Mouse (Mus musculus) heart, adult 18-20 months (tissue): ENCODE results near the gene Ccdc15. TPM values are rescaled to one million over a fixed set of nuclear protein-coding genes. Genes with fewer than 3 reads are reported as not detected.
"Not testable (repeated sequence)": the region's sequence is repeated elsewhere in the genome, so short reads cannot be mapped to it uniquely, and the experiment has no call there.

Experiments used
- DNase-seq, 2 experiments: peaks; one replicate each; pipeline ENCODE4 v3.0.0; 2021 to 2022; ENCODE audit warnings: mixed read lengths in 1 of 2
- total RNA-seq, 2 experiments: library from RNA; stranded (reverse); gene quantifications; 2 replicates each; pipeline ENCODE4 v1.2.3; 2021

The Ccdc15 gene
- total RNA-seq, 2 experiments from 2014 or later, result 1.5 to 2.1 TPM

- no peak for DNase-seq
Measured at GRCm38 (mm10) chr9:37351266-37351665, 3.0 kb upstream of the Ccdc15 start.

DNA sequence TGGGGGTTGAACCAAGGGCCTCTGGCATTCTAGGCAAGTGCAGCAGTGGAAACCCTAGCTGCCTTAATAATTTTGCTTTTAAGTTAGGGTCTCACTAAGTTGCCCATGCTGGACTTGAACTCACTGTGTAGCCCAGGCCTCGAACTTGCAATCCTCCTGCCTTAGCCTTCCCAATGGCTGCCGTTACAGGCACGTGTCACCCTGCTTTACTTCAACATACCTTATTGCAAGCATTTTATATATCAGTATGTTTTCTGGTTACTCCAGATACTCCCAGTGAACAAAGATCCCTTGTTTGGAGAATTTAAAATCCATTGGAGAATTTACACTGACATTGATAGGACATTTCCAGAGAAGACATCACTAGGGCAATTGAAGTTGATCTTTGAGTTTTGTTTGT, 818 bp upstream of the Ccdc15 start:
- DNase-seq, result no peak

GRCm38 (mm10) chr9:37347184-37347987, 846 bp downstream of the Ccdc15 start:
- DNase-seq, result no peak

DNA sequence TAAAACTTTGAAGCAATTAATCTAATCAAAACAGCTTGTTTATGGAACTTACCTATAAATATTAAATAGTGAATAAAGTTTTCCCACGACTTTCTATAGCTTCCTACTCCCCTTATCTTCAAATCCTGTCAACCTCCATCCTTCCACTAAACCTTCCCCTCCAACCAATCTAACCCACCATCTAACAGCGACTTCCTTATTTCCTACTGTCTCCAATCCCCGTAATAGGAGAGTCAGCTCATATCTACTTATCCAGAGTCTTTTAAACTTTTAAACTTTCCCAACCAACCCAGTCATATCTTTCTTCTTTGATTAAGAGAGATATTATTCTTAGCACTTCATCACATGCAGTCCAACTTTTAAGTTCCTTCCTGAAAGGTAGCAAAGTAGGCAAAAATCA, 2.8 kb downstream of the Ccdc15 start:
- DNase-seq, result no peak

DNA sequence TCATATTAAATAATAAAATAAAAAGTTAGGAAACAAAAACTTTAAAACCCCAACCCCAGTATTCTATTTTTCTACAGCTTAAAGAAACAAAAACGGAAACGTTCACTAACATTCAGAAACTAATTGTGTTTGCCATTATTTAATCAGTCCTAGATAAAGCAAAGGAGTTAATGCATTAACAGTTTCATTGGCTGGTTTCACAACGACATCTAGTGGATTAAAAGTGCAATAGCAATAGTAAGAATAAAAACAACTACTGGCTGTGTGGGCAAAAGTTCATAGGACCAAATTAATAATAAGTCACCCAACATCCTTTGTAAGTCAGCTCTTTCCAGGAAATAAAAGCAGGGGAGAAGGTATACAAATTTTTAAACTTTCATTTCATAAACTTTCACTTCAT, 18.8 kb downstream of the Ccdc15 start:
- peak in 1 of 2 experiments; percentile 7 for DNase-seq

DNA sequence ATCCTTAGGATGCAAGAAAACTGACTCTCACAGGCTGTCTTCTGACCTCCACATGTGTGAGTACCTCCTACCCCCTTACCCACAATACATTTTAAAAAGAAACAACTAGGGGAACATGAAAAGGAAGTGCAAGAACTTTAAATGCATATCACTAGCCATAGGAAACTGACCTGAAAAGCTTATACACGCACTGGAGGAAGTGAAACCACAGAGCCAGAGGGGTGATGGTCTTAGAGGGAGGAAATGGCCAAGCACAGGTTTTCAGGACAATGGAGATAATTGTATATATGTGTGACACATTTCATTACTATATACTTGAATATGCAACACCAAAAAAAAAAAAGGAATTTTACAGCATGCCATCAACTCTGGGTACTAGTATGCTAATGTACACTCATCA, 46.5 kb downstream of the Ccdc15 start:
- no peak for DNase-seq

DNA sequence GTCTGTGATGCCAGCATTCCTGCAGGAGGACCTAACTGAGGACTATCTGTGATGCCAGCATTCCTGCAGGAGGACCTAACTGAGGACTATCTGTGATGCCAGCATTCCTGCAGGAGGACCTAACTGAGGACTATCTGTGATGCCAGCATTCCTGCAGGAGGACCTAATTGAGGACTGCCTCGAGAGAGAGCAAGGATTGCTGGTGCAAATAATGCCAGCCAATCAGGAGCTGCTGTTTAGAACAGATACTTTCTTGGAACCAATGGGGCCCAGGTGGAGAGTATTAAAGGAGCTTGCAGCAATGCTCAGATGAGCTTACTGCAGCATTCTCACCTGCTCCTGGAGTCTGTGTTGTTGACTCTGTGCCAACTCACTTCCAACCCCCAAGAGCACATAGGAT, 47.7 kb downstream of the Ccdc15 start:
- not testable (repeated sequence) for DNase-seq

DNA sequence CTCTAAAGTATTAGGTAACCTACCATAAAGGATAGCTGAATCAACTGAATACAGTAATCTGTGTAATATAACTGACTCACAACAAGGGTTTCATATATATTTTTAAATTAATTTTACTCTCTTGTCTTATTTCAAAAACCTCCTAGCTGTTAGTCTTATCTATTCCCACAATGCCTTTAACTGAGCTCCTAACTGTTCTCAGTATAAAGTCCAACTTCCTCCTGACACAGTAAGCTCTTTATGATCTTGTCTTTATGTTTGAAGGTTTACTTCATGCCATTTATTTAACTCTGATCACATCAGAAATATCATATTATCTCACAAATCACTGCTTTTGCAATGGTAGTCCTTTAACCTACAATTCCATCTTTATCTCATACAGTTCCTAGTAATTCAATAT, 52.6 kb downstream of the Ccdc15 start:
- DNase-seq, result no peak

- DNase-seq, result no peak
Measured at GRCm38 (mm10) chr9:37266622-37267021, 81.6 kb downstream of the Ccdc15 start.

DNA sequence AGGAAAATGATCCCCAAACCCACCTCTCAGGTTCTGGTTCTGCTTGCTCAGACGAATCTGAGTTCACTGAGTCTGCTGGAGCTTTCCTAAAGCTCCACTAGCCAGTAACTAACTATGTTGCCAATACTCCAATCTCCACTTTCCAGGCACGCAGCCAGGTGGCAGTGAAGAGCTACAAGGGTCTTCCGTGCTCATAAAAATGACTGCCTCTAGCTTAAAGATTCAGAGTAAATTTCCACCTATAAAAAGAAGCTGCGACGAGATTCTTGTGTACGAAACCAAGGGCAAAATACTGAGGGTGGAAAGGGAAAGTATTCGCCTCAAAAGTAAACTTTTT, 92.4 kb downstream of the Ccdc15 start:
- peak; percentile 48 to 69 for DNase-seq

DNA sequence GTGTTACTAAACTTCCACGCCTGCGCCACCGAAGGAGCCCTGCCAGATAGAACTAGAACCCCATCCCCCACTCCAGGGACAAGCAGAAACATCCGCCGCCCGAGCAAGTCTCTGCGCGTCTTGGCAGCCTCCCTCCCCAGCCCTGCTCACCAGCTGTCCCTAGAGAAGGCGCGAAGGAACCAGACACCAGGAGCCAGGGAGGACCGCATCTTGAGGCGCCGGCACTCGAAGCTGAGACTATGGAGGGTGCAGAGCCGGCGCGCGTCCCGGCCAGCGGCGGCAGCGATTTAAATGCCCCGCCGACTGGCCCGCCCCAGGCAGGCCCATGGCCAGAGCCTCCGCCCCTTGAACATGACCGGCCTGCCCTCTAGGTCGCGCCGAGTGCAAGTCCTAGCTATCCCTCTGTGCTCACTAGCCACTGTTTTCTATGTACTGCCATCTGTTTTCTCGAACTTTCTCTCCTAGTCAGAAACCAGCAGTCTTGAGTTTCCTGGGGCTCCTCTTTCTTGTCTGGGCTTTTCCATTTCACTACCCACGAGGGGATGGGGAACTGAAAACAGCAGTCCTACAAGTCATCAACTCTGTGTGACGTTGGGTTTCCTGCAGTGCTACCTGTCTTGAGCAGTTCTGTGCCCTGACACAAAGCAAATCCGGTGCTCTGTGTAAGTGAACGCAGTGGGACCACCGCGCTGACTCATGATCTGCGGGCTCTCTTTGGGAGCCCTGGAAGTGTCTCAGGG, 92.9 kb downstream of the Ccdc15 start, which contains the start of gene Slc37a2:
Gene Slc37a2 (minus strand): TSS at position 590 of the 740 bp plus-strand sequence.
- peak; percentile 78 for DNase-seq

DNA sequence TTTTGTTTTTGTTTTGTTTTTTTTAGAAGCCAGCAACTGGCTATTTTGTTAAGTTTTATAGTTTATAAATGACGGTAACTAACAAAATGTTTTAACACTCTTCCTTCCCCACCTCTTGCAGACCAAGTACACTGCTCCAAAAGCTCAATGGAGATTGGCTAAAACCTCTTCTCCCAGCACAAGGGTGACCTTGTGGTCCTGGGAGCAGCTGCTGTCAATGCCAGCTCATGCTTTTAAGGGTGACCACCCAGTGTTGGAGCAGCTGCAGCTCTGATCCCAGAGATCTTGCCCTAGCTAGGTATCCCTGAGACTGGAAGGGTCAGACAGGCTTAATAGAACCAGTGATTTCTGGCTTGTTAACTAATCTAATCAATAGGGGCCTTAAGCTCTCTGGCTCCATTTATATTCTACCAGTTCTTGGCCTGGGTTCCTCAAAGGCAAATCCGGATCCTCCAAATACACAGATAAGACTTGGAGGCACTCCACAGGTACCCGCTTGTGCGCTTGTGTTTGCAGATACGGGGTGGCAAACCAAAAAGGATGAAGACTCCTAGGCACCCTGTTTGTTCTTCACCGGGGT, 93.6 kb downstream of the Ccdc15 start:
- no peak for DNase-seq

GRCm38 (mm10) chr9:37250631-37251030, 97.6 kb downstream of the Ccdc15 start:
- no peak for DNase-seq

- no peak for DNase-seq
Measured at GRCm38 (mm10) chr9:37249976-37250375, 98.3 kb downstream of the Ccdc15 start.

GRCm38 (mm10) chr9:37248381-37248906, 99.8 kb downstream of the Ccdc15 start:
- DNase-seq, result no peak

- DNase-seq, result peak; percentile 53 to 73
Measured at GRCm38 (mm10) chr9:37247429-37247828, 100.8 kb downstream of the Ccdc15 start.

- DNase-seq, result no peak
Measured at GRCm38 (mm10) chr9:37245810-37246209, 102.4 kb downstream of the Ccdc15 start.

- DNase-seq, result no peak
Measured at GRCm38 (mm10) chr9:37245404-37245803, 102.8 kb downstream of the Ccdc15 start.

DNA sequence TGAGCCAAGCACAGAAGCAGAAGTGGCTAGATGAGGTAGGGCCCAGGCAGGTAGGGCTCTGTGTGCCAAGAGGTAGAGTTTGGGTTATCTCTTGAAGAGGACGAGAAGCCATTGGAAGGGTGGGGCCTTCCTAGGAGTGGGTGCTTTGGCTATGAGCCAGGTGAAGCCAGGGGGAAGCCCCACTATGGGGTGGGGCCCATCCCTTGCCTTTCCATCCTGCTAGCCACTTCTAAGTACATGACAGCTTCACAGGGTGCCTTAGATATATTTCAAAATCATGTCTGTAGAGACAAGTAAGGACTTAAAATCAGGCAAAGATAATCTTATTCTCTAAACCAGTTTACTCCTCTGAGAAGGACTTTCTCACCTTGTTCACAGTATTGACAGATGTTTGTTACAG, 103.6 kb downstream of the Ccdc15 start:
- DNase-seq, result no peak

DNA sequence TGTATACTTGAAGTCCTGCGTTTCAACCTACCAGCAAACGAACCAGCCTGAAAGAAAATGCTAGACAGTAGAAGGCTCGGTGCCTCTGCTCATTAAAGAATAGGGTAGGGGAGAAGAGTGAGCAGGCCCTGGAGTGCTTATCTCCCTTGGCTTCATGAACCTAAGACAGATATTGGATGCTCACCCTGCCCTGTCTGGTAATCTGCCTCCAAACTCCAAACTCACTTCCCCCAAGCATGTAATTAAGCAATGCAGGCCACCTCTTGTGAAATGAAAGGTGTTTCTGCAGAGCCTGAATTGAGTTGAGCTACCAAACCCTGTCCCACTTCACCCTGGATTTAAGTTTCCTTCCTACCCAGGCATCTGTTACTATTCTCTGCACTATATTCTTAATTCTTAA, 105.5 kb downstream of the Ccdc15 start:
- no peak for DNase-seq

GRCm38 (mm10) chr9:37235951-37236737, 112.1 kb downstream of the Ccdc15 start:
- DNase-seq, result peak in 1 of 2 experiments; percentile 35
